Mouse (Mus musculus) NIH3T3 (cell line): ENCODE data around the gene Nell2.

ENCODE experiments used
- DNase-seq: peaks from one replicate; pipeline ENCODE4 v3.0.0-alpha.2; 2012; ENCODE audit warnings: low read depth

Nell2 gene

GRCm38 (mm10) chr15:95334323-95335296, 193.7 kb downstream of the Nell2 start:
- no peak for DNase-seq

GRCm38 (mm10) chr15:95333229-95333628, 195.1 kb downstream of the Nell2 start:
- no peak for DNase-seq

GRCm38 (mm10) chr15:95330926-95331325, 197.4 kb downstream of the Nell2 start:
- DNase-seq: no peak

- DNase-seq: no peak
Observed at GRCm38 (mm10) chr15:95322744-95323143, 205.6 kb downstream of the Nell2 start.

- DNase-seq: no peak
Observed at GRCm38 (mm10) chr15:95316626-95317025, 211.7 kb downstream of the Nell2 start.

DNA sequence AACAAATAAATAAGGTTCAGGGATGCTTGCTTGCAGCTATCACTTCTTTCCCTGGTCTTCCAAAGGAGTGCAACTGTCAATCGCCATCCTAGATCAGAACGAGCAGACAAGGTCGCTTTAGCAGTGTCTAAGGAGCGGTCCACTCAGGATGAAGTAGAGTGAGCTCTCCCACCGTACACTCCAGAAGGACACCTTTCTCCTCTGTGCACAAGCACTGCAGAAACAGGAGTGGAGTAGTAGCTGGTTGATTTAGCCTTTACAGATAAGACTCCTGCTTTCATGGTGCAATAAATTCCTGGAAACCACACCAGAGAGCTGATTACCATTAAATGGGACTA, 213.6 kb downstream of the Nell2 start:
- no peak for DNase-seq

DNA sequence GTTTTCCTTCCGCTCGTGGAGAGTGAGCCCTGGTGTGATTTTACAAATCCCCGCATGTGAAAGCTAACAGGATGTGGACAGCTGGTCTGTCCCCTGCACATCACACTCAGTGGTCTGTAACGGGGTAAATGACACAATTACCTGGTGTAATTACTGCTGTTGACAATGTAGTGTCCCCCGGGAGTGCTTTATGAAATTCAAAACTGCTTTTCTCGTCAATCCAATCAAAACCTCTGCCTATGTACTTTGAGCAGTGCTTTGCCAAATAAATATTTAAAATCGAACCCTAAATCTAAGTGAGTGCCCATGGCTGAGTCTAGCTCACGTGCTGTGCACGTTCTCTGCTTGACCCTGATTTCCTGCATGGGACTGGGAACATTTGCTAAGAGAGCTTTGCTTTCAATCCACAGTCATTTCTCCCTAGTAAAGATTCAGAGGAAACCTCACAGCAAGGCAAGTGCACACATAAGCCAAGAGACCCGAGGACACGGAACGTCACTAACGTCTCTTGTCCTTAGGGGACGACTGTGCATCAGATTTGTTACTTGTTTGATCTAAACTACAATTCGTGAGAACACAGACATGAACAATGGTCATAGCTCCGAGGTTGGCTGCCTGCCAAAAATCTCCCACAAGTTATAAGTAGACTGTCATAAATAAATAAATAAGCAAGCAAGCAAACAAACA, 214.1 kb downstream of the Nell2 start:
- DNase-seq: peak; percentile 8

- DNase-seq: no peak
Observed at GRCm38 (mm10) chr15:95313286-95313685, 215.1 kb downstream of the Nell2 start.

DNA sequence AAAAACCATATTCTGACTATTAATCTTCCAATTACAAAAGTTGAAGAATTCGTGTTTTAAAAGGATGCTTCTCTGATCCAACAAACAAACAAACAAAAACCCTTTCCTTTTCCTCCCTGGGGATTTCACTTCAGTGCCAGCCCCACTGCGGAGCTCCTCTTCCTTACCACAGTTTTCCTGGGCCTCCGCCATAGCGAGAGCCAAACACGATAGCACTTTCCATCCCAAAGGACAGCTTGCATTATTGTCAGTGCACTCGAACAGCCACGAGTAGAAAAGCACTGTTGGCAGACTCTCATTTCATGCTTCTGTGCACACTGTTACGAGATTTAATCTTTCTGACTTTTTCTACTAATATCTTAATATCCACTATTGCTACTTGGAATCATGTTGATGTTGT, 224.3 kb downstream of the Nell2 start:
- no peak for DNase-seq

- DNase-seq: no peak
Observed at GRCm38 (mm10) chr15:95296561-95296960, 231.8 kb downstream of the Nell2 start.

GRCm38 (mm10) chr15:95289047-95289446, 239.3 kb downstream of the Nell2 start:
- DNase-seq: no peak

DNA sequence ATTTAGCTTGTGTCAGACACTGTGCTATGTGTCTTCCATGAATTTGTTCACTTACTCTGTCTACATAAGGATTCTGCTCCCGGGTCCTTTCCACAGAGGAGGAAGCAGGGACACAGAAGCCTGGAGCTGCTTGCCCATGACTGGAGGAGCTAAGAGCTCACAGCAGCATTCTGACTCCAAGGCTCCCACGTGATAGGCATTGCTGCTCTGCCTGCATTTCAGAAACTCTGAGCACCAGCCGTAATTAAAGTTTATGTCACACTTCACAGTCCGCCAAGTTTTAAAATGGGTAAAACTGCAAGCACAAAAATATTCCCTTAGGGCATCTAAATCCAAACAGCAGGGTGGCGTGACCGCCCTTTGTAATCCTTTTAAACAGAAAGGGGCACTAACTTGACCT, 243.2 kb downstream of the Nell2 start:
- no peak for DNase-seq

- no peak for DNase-seq
Observed at GRCm38 (mm10) chr15:95280986-95281385, 247.4 kb downstream of the Nell2 start.

DNA sequence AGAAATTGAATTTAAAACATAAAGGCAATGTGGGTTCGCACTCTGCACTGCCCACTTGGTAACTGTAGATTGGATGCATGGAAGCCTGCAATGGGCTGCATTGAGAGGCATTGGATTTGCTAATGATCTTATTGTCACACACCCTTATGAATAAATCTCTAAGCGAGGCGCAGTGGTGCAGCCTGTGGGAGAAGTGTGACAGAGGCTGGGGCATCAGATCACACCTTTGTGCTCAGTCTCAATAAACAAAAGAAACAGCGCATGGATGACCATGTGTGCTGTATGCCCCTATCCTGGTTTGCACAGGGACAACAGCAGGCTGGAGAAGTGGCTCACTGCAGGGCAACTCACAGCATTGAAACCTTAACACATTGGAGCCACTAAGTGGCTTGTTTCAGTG, 250.4 kb downstream of the Nell2 start:
- no peak for DNase-seq

DNA sequence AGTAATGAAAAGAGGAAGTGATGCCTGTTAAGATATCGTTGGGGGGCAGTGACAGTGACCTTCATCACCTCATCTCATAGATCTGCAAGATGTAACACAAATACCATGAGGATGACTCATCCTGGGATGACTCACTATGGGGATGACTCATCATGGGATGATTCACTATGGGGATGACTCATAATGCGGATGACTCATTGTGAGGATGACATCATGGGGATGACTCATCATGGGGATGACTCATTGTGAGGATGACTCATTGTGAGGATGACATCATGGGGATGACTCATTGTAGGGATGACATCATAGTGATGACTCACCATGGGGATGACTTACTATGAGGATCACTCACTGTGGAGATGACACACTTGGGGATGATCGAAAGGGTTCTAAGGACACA, 251.8 kb downstream of the Nell2 start:
- DNase-seq: peak; percentile 25

GRCm38 (mm10) chr15:95275553-95275952, 252.8 kb downstream of the Nell2 start:
- DNase-seq: no peak

DNA sequence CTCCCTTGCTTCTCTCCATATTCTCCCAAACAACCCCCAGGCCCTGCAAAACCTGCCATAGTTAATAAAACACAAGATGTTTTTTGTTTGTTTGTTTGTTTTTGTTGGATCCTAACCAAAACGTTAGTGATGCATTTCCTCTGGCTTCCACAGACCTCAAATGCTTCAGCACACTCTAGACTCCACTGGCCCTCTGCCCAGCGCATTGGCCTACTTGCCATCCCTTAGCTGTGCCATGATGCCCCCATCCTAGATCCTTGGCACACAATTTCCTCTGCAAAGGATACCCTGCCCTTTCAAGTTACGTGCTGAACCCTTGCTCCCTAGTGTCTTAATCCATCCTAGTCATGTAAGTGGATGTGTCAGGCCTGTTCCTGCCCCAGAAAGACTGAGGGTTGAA, 255.1 kb downstream of the Nell2 start:
- DNase-seq: peak; percentile 4

DNA sequence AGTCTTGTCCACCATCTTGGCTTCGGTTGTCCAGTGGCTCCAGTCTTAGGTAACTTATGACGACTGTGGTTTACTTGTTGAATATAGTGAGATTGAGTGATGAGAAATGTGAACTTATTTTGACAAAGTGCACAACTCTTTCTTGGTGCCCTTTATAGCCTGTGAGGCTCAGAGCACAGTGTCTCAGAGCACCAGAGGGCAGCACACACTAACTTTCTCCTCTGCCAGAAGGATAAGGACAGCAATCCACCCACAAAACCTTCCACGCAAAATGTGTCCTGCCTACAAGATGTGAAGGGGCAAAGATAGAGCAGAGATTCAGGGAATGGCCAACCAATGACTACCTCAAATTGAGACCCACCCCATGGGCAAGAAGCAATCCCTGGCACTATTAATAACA, 256.2 kb downstream of the Nell2 start:
- no peak for DNase-seq

GRCm38 (mm10) chr15:95259671-95260450, 268.5 kb downstream of the Nell2 start:
- DNase-seq: no peak

GRCm38 (mm10) chr15:95257131-95257530, 271.2 kb downstream of the Nell2 start:
- no peak for DNase-seq

- DNase-seq: no peak
Observed at GRCm38 (mm10) chr15:95245516-95245915, 282.8 kb downstream of the Nell2 start.

DNA sequence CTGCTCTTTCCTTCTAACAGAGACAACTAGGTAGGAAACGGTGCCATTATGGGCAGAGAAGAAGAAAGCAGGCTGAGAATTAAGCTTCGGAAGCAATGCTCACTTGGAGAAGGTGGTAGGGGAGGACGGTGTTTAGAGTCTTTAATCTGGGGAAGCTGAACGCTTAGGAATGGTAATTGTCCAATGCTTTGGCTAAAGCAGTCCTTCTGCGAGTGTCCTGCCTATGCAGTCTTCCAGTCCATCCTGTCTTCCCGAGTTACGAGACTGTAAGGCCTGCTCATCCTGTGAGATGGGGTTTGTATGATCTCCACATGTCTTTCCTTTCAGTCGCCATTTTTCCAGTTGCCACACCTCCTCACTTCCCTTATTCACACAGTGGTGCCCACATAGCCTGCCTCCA, 284.5 kb downstream of the Nell2 start:
- no peak for DNase-seq

DNA sequence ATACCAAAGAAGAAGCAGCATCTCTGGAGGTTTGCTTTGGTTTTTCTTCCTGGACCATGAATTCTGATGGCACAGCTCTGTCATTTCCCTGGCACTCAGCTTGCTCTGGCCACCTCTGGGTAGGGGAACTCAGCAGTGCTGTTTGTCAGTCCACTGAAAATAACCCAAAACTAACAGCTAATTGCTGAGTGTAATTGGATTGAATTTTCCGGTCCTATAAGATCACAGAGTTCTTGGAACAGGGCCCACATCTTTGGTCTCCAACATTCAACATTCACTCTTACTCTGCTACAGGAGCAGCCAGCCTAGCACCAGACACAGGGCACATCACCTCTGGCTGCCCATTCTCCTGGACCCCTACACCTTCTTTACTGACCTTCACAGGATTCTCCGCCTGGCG, 287.2 kb downstream of the Nell2 start:
- DNase-seq: no peak
